Mouse (Mus musculus) hindbrain, embryonic 10.5 days (tissue): Measurements from ENCODE around the gene Nup35. TPM values are rescaled to one million over a fixed set of nuclear protein-coding genes. Genes with fewer than 3 reads are reported as not detected.

ENCODE experiments used
- DNase-seq: peaks from one replicate; pipeline ENCODE4 v3.0.0-alpha.2; 2017; ENCODE audit warnings: low spot score
- H3K27ac ChIP-seq: fragments of 300-500 bp; sonication (generic); 2 replicates; pipeline ENCODE4 v1.5.1; 2016; ENCODE audit warnings: mild to moderate bottlenecking, moderate library complexity
- H3K27me3 ChIP-seq: fragments of 300-500 bp; sonication (generic); 2 replicates; pipeline ENCODE4 v1.6.1; 2016; ENCODE audit warnings: mild to moderate bottlenecking; ENCODE audit not compliant: poor library complexity, insufficient read depth, severe bottlenecking
- H3K36me3 ChIP-seq: fragments of 300-500 bp; sonication (generic); 2 replicates; pipeline ENCODE4 v1.6.1; 2016; ENCODE audit warnings: mild to moderate bottlenecking, moderate library complexity
- H3K4me1 ChIP-seq: fragments of 300-500 bp; sonication (generic); replicated peaks from 2 replicates; pipeline ENCODE4 v1.6.1; 2016; ENCODE audit warnings: mild to moderate bottlenecking
- H3K4me3 ChIP-seq: fragments of 300-500 bp; sonication (generic); 2 replicates; pipeline ENCODE4 v1.5.1; 2016; ENCODE audit warnings: mild to moderate bottlenecking, moderate library complexity
- H3K9me3 ChIP-seq: fragments of 300-500 bp; sonication (generic); 2 replicates; pipeline ENCODE4 v1.6.1; 2016; ENCODE audit warnings: mild to moderate bottlenecking, moderate library complexity
- WGBS: fragments of 180-500 bp; shearing (Covaris S2); methylation state at CpG from one replicate; pipeline ENCODE4 v1.1.7; 2016; 5-methylcytosine and 5-hydroxymethylcytosine counted together
- polyA plus RNA-seq: library from polyadenylated mRNA; unstranded; fragments of >200 nt; fragmentation: Nextera tagmentation; extraction: Ambion mirVana; gene quantifications from 2 replicates; pipeline ENCODE4 v1.2.1, GENCODE M21; 2016

The Nup35 gene
- polyA plus RNA-seq, 1 experiment from 2014 or later: 71.2 TPM

DNA sequence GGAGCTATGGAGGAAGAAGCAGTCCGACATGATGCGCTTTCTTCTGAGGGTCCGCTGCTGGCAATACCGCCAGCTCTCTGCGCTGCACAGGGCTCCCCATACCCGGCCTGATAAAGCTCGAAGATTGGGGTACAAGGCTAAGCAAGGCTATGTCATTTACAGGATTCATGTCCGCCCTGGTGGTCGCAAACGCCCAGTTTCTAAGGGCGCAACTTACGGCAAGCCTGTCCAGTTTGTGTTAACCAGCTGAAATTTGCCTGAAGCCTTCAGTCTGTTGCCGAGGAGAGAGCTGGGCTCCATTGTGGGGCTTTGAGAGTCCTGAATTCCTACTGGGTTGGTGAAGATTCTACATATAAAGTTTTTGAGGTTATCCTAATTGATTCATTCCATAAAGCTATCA, 14.3 kb upstream of the Nup35 start:
- H3K4me1 ChIP-seq: no peaks in the 10 kb centered on the region
- no peaks in the 10 kb centered on the region for H3K27me3 ChIP-seq
- H3K36me3 ChIP-seq: no peaks in the 10 kb centered on the region
- H3K9me3 ChIP-seq: no peaks in the 10 kb centered on the region
- H3K4me3 ChIP-seq: no peak overlapping the region
- H3K27ac ChIP-seq: no peak overlapping the region
- no peak for DNase-seq
- 94% methylated on average over 13 of the region's 13 CpGs for WGBS

GRCm38 (mm10) chr2:80603771-80604426, 13.1 kb upstream of the Nup35 start:
- Histone ChIP-seq H3K4me1 (no peaks in the 10 kb centered on the region), H3K36me3 (no peaks in the 10 kb centered on the region), H3K9me3 (no peaks in the 10 kb centered on the region), H3K27ac (no peak overlapping the region), H3K4me3 (no peak overlapping the region), H3K27me3 (no peaks in the 10 kb centered on the region)
- DNase-seq: no peak
- 93% methylated on average over 19 of the region's 19 CpGs for WGBS

DNA sequence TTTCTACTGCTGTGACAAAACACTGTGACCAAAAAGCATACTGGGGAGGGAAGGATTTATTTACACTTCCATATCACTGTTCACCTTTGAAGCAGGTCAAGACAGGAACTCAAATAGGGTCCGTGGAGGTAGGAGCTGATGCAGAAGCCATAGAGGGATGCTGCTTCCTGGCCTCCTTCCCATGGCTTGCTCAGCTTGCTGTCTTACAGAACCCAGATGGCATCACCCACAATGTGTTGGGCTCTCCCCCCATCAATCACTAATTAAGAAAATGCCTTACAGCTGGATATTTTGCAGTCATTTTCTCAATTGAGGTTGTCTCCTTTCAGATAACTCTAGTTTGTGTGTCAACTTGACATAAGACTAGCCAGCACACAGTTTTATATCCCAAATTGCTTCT, 4.8 kb upstream of the Nup35 start:
- Histone ChIP-seq H3K4me1 (peaks cover 5% of the 10 kb centered on the region; the same call in 1 of the 2 replicates), H3K27ac (no peak overlapping the region), H3K36me3 (no peaks in the 10 kb centered on the region), H3K9me3 (no peaks in the 10 kb centered on the region), H3K4me3 (no peak overlapping the region), H3K27me3 (no peaks in the 10 kb centered on the region)
- DNase-seq: no peak
- 79% methylated on average over 1 of the region's 1 CpGs for WGBS

DNA sequence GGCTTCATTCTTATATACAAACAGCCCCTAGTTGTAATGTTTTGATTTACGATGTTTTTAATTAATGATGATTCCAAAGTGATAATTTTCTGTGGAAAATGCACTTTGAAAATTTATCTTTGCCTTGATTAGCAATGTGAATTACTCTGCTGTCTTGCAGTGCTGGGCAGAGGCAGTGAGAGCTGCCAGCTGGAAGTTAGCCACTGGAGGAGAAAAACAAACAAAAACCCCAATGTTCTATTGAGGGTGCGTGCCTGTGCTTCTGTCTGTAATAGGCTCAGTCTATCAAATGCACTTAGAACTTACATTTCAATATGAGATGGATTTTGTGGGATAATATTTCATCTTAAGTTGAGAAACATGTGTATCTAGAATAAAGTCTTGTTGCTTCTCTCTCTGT, 4.2 kb upstream of the Nup35 start:
- H3K4me3 ChIP-seq: no peak overlapping the region
- DNase-seq: no peak
- 77% methylated on average over 2 of the region's 2 CpGs for WGBS

DNA sequence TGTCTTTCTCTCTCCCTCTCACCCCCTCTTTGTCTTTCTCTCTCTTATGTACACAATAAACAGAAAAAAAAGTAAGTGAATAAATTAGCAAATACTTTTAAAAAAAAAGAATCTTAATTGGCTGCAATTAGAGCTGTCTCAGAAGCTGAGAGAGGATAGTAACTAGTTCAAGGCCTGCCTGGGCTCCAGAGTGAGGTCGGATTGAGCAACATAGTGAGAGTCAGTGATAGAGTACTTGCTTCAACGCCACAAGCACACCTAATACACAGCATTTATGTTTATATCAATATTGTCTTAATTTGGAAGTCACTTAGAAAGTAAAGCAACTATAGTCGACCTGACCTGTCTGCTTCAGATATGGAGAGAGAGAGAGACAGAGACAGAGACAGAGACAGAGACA, 2.0 kb downstream of the Nup35 start:
- no peaks in the 10 kb centered on the region for H3K27me3 ChIP-seq
- WGBS: 89% methylated on average over 3 of the region's 3 CpGs
- H3K4me3 ChIP-seq: no peak overlapping the region
- no peaks in the 10 kb centered on the region for H3K36me3 ChIP-seq
- no peak overlapping the region for H3K27ac ChIP-seq
- no peak for DNase-seq
- no peaks in the 10 kb centered on the region for H3K9me3 ChIP-seq
- peaks cover 16% of the 10 kb centered on the region for H3K4me1 ChIP-seq

More for the DNA sequence above, 4.2 kb upstream of the Nup35 start:
- peaks cover 10% of the 10 kb centered on the region for H3K4me1 ChIP-seq
- no peaks in the 10 kb centered on the region for H3K36me3 ChIP-seq
- no peak overlapping the region for H3K27ac ChIP-seq
- no peaks in the 10 kb centered on the region for H3K27me3 ChIP-seq
- H3K9me3 ChIP-seq: no peaks in the 10 kb centered on the region

DNA sequence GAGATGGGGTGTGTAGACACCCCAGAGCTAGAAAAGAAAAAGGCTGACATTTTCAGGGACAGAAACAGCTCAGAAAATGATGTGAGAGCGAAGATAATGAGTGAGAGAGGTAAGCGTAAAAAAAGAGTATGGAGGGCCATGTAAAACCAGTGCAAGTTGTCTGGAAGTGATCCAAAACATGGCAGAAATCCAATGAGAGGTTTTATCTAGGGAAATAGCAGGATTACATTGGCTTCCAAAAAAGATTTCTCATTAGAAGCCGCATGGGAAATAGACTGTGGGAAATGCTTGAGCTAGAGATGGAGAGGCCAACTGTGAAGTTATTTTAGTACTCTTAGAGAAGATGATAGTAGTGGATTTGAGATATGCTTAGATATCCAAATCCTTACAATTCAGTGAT, 4.9 kb downstream of the Nup35 start:
- 96% methylated on average over 3 of the region's 3 CpGs for WGBS
- no peak for DNase-seq
- H3K9me3 ChIP-seq: 0 out of 2 replicates have a peak, but pooled peaks cover 4% of the 10 kb centered on the region
- H3K4me1 ChIP-seq: peaks cover 13% of the 10 kb centered on the region
- H3K27ac ChIP-seq: no peak overlapping the region
- H3K4me3 ChIP-seq: no peak overlapping the region
- peaks cover 18% of the 10 kb centered on the region for H3K36me3 ChIP-seq
- no peaks in the 10 kb centered on the region for H3K27me3 ChIP-seq

GRCm38 (mm10) chr2:80624523-80624922, 7.5 kb downstream of the Nup35 start:
- Histone ChIP-seq H3K27me3 (no peaks in the 10 kb centered on the region), H3K9me3 (0 out of 2 replicates have a peak, but pooled peaks cover 4% of the 10 kb centered on the region), H3K36me3 (peaks cover 25% of the 10 kb centered on the region), H3K27ac (no peak overlapping the region), H3K4me3 (no peak overlapping the region), H3K4me1 (no peaks in the 10 kb centered on the region)
- WGBS: 94% methylated on average over 4 of the region's 4 CpGs
- no peak for DNase-seq

DNA sequence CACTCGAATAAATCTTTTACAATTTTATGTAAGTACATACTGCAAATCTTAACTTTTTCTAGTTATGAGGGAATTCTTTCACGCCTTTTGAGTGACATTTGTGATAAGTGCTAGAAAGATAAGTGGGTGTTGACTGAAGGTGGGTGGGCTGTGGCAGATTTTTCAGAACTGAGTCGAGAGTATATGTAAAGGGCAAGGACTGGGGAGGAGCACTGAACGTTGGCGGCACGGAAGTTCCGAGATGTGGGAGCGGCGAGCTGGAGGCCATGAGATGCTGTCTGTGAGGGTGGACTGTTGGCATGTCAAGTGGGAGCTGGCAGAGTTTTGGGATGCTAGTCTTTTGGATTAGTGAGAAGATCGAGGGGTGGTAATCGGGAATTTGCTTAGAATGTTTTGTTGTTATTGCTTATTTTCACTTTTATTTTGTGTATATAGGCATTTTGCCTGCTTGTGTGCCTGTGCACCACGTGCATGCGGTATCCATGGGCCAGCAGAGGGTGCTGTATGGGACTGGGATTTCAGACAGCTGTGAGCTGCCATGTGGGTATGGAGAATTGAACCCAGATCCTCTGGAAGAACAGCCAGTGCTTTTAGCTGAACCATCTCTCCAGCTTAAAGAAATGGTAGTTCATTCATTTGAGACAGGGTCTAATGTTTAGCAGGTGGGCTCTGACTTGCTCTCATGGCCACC, 15.4 kb downstream of the Nup35 start:
- peaks cover 1% of the 10 kb centered on the region; the same call in 1 of the 2 replicates for H3K36me3 ChIP-seq

GRCm38 (mm10) chr2:80638364-80639241, 21.6 kb downstream of the Nup35 start:
- no peaks in the 10 kb centered on the region for H3K27me3 ChIP-seq
- peak; percentile 90 for DNase-seq
- peaks cover 8% of the 10 kb centered on the region for H3K4me1 ChIP-seq
- H3K4me3 ChIP-seq: peak overlapping the region; percentile 92
- H3K27ac ChIP-seq: peak overlapping the region; percentile 91
- no peaks in the 10 kb centered on the region for H3K9me3 ChIP-seq
- H3K36me3 ChIP-seq: peaks cover 22% of the 10 kb centered on the region
- WGBS: under 1% methylated on average over 45 of the region's 45 CpGs

More for the DNA sequence above, 15.4 kb downstream of the Nup35 start:
- Histone ChIP-seq H3K4me1 (no peaks in the 10 kb centered on the region), H3K27ac (no peak overlapping the region), H3K27me3 (no peaks in the 10 kb centered on the region), H3K9me3 (no peaks in the 10 kb centered on the region), H3K4me3 (no peak overlapping the region)
- WGBS: 90% methylated on average over 13 of the region's 13 CpGs
- DNase-seq: no peak

DNA sequence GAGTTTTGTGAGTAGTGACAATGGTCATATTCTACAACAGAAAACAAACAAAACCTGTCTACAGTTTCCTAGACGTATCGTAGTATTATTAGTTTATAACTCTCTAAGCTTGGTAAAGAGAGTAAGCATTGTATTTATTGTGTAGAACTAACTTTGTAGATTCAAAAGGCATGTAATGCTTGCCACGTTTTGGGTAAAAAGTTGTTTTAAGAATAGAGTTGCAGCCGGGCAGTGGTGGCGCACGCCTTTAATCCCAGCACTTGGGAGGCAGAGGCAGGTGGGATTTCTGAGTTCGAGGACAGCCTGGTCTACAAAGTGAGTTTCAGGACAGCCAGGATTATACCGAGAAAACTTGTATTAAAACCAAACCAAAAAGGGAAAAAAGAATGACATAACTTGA, 22.4 kb downstream of the Nup35 start:
- H3K4me1 ChIP-seq: peaks cover 8% of the 10 kb centered on the region
- peak overlapping the region; percentile 92 for H3K4me3 ChIP-seq
- H3K27ac ChIP-seq: peak overlapping the region; percentile 91
- H3K27me3 ChIP-seq: no peaks in the 10 kb centered on the region
- peaks cover 30% of the 10 kb centered on the region for H3K36me3 ChIP-seq
- no peak for DNase-seq
- 19% methylated on average over 8 of the region's 8 CpGs for WGBS
- H3K9me3 ChIP-seq: no peaks in the 10 kb centered on the region

- DNase-seq: no peak
- Histone ChIP-seq H3K27me3 (no peaks in the 10 kb centered on the region), H3K27ac (no peak overlapping the region), H3K9me3 (no peaks in the 10 kb centered on the region), H3K4me1 (peaks cover 8% of the 10 kb centered on the region), H3K4me3 (peak overlapping the region; percentile 92), H3K36me3 (peaks cover 34% of the 10 kb centered on the region)
- WGBS: 79% methylated on average over 3 of the region's 3 CpGs
Observed at GRCm38 (mm10) chr2:80639864-80640263, 22.8 kb downstream of the Nup35 start.

DNA sequence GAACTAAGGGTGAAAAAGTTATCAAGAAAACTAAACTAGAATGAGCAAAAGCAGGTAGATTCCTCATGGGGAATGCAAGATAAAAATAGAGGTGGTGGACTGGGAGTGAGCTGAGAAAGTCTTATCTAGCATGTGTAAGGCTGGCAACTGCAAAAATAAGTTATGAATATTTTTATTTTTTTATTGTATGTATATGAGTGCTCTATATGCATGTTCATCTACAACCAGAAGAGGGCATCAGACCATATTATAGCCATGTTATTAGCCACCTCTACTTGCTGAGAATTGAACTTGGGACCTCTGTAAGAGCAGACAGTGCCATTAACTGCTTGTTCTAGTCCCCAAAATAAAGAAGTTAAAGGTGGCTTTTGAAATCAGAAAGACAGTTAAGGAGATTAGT, 44.4 kb downstream of the Nup35 start:
- H3K27me3 ChIP-seq: no peaks in the 10 kb centered on the region
- peaks cover 56% of the 10 kb centered on the region for H3K36me3 ChIP-seq
- no peaks in the 10 kb centered on the region for H3K9me3 ChIP-seq
- no peak overlapping the region for H3K4me3 ChIP-seq
- H3K4me1 ChIP-seq: no peaks in the 10 kb centered on the region
- no peak for DNase-seq
- H3K27ac ChIP-seq: no peak overlapping the region

DNA sequence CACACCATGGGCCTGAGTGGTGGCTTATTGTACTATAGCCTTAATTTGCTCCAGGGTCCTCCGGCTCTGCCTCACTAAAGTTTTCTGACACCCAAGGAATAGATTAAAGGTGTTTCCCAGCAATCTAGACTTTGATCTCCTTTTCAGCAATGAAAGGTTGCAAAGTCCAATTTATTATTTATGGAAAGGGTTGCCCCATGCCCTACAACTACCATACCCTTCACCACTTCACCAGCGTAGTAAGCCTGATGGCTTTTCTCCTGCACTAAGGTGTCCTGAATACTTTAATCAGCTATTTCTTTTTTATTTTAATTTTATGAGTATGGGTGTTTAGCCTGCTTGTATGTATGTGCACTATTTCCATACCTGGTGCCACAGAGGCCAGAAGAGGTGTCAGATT, 45.6 kb downstream of the Nup35 start:
- peaks cover 47% of the 10 kb centered on the region for H3K36me3 ChIP-seq
- H3K27ac ChIP-seq: no peak overlapping the region
- no peak overlapping the region for H3K4me3 ChIP-seq
- no peaks in the 10 kb centered on the region for H3K9me3 ChIP-seq
- no peak for DNase-seq
- H3K27me3 ChIP-seq: no peaks in the 10 kb centered on the region
- no peaks in the 10 kb centered on the region for H3K4me1 ChIP-seq
- WGBS: 99% methylated on average over 2 of the region's 2 CpGs
